Mouse (Mus musculus): Measurements from ENCODE around the gene Prmt8.

The Prmt8 gene

GRCm38 (mm10) chr6:127735130-127735981, 33.9 kb downstream of the Prmt8 start:
- DNase-seq = no peak

- no peak for DNase-seq
Observed at GRCm38 (mm10) chr6:127723126-127723525, 46.1 kb downstream of the Prmt8 start.

GRCm38 (mm10) chr6:127719875-127720274, 49.4 kb downstream of the Prmt8 start:
- DNase-seq = no peak

DNA sequence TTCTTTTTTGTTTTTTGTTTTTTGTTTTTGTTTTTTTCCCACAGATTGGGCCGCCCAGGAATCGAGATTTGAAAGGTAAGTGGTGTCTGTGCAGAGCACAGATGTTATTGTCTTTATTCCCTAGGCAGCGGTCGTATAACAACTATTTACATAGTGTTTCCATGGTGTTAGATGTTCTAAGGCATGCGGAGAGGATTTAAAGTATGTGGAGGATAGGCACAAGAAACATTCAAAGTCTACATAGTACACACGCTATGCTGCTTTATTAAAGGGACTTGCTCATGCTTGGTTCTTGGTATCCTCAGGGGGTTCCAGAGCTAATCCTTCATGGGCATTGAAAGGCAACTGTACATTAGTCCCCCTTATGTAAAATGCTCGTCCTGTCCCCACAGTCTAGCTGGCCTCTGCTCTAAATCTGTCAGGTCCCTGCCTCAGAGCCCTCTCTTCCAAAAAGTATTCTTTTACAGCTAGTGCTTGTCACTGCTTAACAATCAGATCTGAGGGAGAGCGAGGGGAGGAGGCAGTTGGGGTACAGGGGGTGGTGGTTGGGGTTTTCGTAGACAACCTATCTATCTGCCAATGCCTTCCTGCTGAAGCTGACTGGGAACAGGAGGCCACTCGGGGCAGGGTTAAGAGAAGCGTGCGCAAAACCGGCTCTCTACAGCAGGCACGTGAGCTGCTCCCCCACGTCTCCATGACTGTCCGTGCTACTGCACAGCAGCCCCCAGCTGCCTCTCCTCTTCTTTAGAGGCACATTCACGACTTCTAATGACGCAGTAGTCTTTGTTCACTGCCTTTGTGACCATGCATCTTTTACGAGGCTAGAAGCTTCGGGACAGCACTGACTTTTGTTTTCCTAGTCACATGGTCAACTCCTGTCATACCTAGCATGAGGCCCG, 51.8 kb downstream of the Prmt8 start:
- DNase-seq = no peak

GRCm38 (mm10) chr6:127715428-127715827, 53.8 kb downstream of the Prmt8 start:
- no peak for DNase-seq

DNA sequence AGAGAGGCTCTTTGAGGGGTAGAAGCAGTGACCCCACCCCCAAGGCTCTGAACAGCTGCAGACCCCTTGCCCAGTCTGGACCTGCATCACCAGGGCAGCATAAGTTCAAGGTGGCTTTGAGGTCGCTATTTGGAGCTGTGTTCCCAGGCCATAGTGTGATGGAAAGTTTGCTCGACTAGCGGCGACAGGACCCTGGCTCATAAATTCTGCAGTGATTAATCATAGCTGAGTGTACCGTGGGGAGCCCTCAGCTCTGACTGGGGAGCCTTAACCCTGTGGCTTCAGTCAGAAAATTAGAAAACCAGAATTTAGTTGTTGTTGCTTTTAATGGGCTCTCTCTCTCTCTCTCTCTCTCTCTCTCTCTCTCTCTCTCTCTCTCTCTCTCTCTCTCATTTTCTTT, 54.4 kb downstream of the Prmt8 start:
- DNase-seq = no peak

DNA sequence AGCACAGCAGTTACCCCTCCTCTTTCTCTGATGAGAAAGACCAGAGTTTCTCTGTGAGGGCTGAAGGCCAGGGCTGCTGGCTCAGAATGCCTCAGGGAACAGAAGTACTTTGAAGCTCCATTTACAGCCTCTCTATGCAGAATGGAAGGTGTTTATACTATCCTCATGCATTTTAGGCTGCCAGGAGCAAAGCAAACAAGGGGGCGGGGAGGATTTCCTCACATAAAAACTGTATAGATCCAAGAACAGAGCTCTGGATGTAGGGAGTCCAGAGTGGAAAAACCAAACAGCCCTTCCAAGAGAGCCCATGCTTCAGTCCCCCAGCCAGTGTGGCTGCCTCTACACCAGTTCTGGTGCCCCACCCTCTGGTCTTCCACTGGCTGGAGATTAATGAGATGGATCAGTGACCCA, 61.0 kb downstream of the Prmt8 start:
- DNase-seq = no peak

GRCm38 (mm10) chr6:127701036-127701783, 68.1 kb downstream of the Prmt8 start:
- no peak for DNase-seq

- no peak for DNase-seq
Observed at GRCm38 (mm10) chr6:127693681-127694080, 75.6 kb downstream of the Prmt8 start.

- no peak for DNase-seq
Observed at GRCm38 (mm10) chr6:127692298-127692697, 77.0 kb downstream of the Prmt8 start.

GRCm38 (mm10) chr6:127687181-127687860, 82.0 kb downstream of the Prmt8 start:
- DNase-seq = no peak

GRCm38 (mm10) chr6:127684981-127685380, 84.3 kb downstream of the Prmt8 start:
- DNase-seq = no peak

GRCm38 (mm10) chr6:127683561-127683960, 85.7 kb downstream of the Prmt8 start:
- DNase-seq = no peak

GRCm38 (mm10) chr6:127680784-127681183, 88.5 kb downstream of the Prmt8 start:
- DNase-seq = no peak

DNA sequence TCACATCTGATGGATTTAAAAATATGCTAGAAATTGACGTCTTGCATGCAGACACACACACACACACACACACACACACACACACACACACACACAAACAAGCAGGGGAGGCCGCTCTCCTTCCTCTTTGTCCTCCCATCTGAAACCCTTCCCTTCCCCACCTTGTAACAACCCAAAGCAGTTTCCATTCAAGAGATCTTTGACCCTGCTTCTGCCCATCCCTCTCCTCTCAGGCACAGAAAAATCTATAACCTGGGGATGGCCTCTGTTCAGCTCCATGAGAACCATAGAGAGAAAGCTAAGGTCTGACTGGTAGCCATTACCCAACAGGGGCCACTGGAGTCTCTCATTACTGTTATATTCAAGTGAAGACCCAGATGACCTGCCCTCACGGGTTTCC, 90.3 kb downstream of the Prmt8 start:
- no peak for DNase-seq

DNA sequence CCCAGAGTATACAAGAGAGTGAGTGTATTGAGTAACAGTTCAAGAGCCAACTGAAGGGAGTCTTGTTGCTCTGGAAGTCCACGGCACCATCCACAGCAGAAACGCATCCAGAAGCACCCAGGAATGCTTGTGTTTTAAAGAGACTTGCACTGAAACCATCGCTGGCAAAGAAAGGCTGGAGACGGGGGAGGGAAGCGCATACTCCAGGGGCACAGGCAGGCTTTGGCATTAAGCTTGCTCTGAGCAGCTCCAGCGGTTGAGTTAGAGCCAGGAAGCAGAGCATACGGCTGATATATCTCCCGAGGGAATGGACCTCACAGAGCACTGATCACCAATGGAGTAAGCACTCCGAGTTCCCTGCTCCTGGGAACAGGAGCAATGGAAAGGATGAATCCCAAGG, 91.0 kb downstream of the Prmt8 start:
- DNase-seq = no peak

- no peak for DNase-seq
Observed at GRCm38 (mm10) chr6:127676866-127677265, 92.4 kb downstream of the Prmt8 start.

GRCm38 (mm10) chr6:127672071-127672470, 97.2 kb downstream of the Prmt8 start:
- DNase-seq = no peak

DNA sequence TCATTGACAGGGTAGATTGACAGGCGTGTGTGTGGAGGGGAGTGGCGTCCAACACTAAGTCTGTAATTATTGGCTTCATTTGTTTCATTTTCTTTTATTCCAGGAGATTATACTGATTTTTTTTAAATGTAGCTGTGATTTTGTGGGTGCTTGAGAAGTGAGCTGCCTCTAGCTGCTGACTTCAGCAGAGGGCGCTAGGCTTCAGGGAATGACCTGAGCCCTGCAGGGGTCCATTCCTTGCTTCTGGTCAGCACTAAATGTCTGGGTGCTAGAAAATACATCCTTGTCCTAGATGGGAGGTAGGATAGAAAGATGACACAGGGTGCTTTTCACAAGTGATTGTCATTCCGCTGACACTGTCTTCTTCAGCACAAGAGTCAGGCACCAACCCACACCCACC, 99.2 kb downstream of the Prmt8 start:
- DNase-seq = no peak

DNA sequence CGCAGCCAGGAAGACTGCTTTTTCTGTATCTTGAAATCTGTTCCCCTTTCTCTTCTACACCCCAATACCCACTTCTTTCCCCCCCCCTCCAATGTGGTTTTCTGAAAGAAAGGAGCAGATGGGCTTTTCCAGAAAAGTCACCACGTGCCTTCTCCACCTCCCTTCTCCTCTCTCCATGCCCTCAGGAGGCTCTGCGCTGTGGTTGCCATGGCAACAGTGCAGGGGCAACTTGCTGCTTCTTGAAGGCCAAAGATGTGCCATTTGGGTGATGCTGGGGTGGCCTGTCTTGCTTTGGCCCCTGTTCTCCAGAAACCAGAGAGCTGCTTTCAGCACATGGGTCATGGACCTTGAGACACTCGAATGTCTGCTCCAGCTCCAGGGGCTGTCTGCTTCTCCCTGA, 100.0 kb downstream of the Prmt8 start:
- DNase-seq = no peak

DNA sequence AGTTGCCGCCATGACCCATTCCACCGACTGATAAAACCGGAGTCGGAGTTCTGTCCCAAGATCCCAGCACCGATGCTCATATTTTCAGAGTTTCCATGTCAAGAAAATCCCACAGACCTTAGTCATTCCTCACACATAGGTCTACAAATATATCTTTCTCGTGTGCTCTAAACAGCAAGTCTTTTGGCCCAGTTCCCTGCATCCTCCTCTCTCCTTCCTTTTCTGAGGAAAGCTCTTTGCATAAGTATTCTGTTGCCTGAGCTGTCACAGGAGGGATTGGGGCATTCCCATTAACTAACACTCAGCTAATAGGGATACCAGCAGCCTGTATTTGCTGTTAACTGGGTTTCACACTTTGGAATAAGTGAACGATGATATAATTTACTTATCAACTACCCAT, 106.0 kb downstream of the Prmt8 start:
- DNase-seq = no peak

GRCm38 (mm10) chr6:127661717-127662292, 107.5 kb downstream of the Prmt8 start:
- DNase-seq = no peak

All from thymus, postnatal 14 days (tissue).